ENCODE assay signal across 14 mouse cellular contexts in genomic region chr6:86978909-86979265, GRCm38 (mm10).
"Had no signal": no experiment of that assay in that cellular context is flagged by ENCODE, and none has a peak within 500 bp of the region (broad histone marks: within the 10 kb centered on the region; RNA-seq: fewer than 3 reads in every experiment).

No protein-coding gene starts in this region.

- H3K4me2 ChIP-seq: limb, embryonic 15.5 days; liver, embryonic 15.5 days; lung, embryonic 15.5 days; midbrain, embryonic 13.5 days; neural tube, embryonic 15.5 days had no signal

- H3K27ac ChIP-seq: limb, embryonic 15.5 days; liver, embryonic 15.5 days; lung, embryonic 15.5 days; midbrain, embryonic 13.5 days; neural tube, embryonic 15.5 days had no signal

- H3K36me3 ChIP-seq: liver, embryonic 15.5 days had no signal

- H3K27me3 ChIP-seq: limb, embryonic 15.5 days; liver, embryonic 15.5 days; lung, embryonic 15.5 days; midbrain, embryonic 13.5 days; neural tube, embryonic 15.5 days had no signal

- H3K9me3 ChIP-seq: limb, embryonic 15.5 days; liver, embryonic 15.5 days; lung, embryonic 15.5 days; midbrain, embryonic 13.5 days; neural tube, embryonic 15.5 days had no signal

- DNase-seq: kidney, postnatal 25 days; layer of hippocampus, adult 9-11 months; layer of hippocampus, postnatal 36 days; lung, postnatal 14 days; right cerebral cortex, adult 18-20 months; right cerebral cortex, postnatal 25 days; thymus, adult 18-20 months; thymus, postnatal 14 days had no signal

- H3K9ac ChIP-seq: limb, embryonic 15.5 days; liver, embryonic 15.5 days; lung, embryonic 15.5 days; midbrain, embryonic 13.5 days; neural tube, embryonic 15.5 days had no signal

- ATAC-seq: midbrain, embryonic 13.5 days had no signal

- H3K4me3 ChIP-seq: limb, embryonic 15.5 days; liver, embryonic 15.5 days; lung, embryonic 15.5 days; midbrain, embryonic 13.5 days; myocyte; neural tube, embryonic 15.5 days had no signal

- H3K4me1 ChIP-seq: limb, embryonic 15.5 days; liver, embryonic 15.5 days; lung, embryonic 15.5 days; midbrain, embryonic 13.5 days; neural tube, embryonic 15.5 days had no signal
